Mouse (Mus musculus) thymus, postnatal 0 days (tissue): ENCODE results near the gene Mettl9. TPM values are rescaled to one million over a fixed set of nuclear protein-coding genes. Genes with fewer than 3 reads are reported as not detected.
A peak's percentile ranks its signal among the peaks of the same experiment; 100 is the strongest.
"Not testable (repeated sequence)": the region's sequence is repeated elsewhere in the genome, so short reads cannot be mapped to it uniquely, and the experiment has no call there.

Experiments
- DNase-seq: peaks from one replicate; pipeline ENCODE4 v3.0.0-alpha.2; 2015; ENCODE audit warnings: low spot score
- polyA plus RNA-seq: library from polyadenylated mRNA; unstranded; fragments of >200 nt; fragmentation: Nextera tagmentation; extraction: Ambion mirVana; gene quantifications from 2 replicates; pipeline ENCODE4 v1.2.1, GENCODE M21; 2015

The Mettl9 gene
- polyA plus RNA-seq: 86.3 and 93.3 TPM in 2 replicates

GRCm38 (mm10) chr7:121033856-121034652 lies at the start of gene Mettl9:
Gene Mettl9, plus strand, starts transcription at chr7:121034445.
- DNase-seq: peak; percentile 97

- no peak for DNase-seq
These were observed 43.1 kb upstream of the Mettl9 start for GRCm38 (mm10) chr7:120991191-120991590.

- no peak for DNase-seq
These were observed 35.2 kb upstream of the Mettl9 start for GRCm38 (mm10) chr7:120999021-120999530.

GRCm38 (mm10) chr7:121000065-121000822 lies 34.0 kb upstream of the Mettl9 start:
- DNase-seq: no peak

GRCm38 (mm10) chr7:121001879-121002278 lies 32.4 kb upstream of the Mettl9 start:
- DNase-seq: no peak

- DNase-seq: no peak
These were observed 31.8 kb upstream of the Mettl9 start for GRCm38 (mm10) chr7:121002407-121002928.

GRCm38 (mm10) chr7:121003793-121004418 lies 30.3 kb upstream of the Mettl9 start:
- no peak for DNase-seq

GRCm38 (mm10) chr7:121011794-121012689 lies 22.2 kb upstream of the Mettl9 start:
- DNase-seq: no peak

GRCm38 (mm10) chr7:121014486-121014885 lies 19.8 kb upstream of the Mettl9 start:
- no peak for DNase-seq

- DNase-seq: no peak
These were observed 15.5 kb upstream of the Mettl9 start for GRCm38 (mm10) chr7:121018778-121019177.

- peak; percentile 29 for DNase-seq
These were observed 14.0 kb upstream of the Mettl9 start for GRCm38 (mm10) chr7:121020277-121020676.

- no peak for DNase-seq
These were observed 8.8 kb upstream of the Mettl9 start for GRCm38 (mm10) chr7:121025221-121026008.

- DNase-seq: no peak
These were observed 7.9 kb upstream of the Mettl9 start for GRCm38 (mm10) chr7:121026300-121026699.

GRCm38 (mm10) chr7:121029947-121030346 lies 4.3 kb upstream of the Mettl9 start:
- not testable (repeated sequence) for DNase-seq

GRCm38 (mm10) chr7:121034701-121035141 lies 476 bp downstream of the Mettl9 start:
- DNase-seq: no peak

- DNase-seq: peak; percentile 39
These were observed 996 bp downstream of the Mettl9 start for GRCm38 (mm10) chr7:121035161-121035721.

GRCm38 (mm10) chr7:121040595-121040994 lies 6.3 kb downstream of the Mettl9 start:
- DNase-seq: no peak

GRCm38 (mm10) chr7:121041989-121042388 lies 7.7 kb downstream of the Mettl9 start:
- DNase-seq: no peak

- no peak for DNase-seq
These were observed 8.8 kb downstream of the Mettl9 start for GRCm38 (mm10) chr7:121043004-121043403.
